Mouse (Mus musculus): ENCODE measurements around the gene Immp2l. TPM values are rescaled to one million over a fixed set of nuclear protein-coding genes. Genes with fewer than 3 reads are reported as not detected.
"Not testable (repeated sequence)": the region's sequence is repeated elsewhere in the genome, so short reads cannot be mapped to it uniquely, and the experiment has no call there.

Gene Immp2l
- total RNA-seq, 1 experiment from 2014 or later, result 11.5 TPM

DNA sequence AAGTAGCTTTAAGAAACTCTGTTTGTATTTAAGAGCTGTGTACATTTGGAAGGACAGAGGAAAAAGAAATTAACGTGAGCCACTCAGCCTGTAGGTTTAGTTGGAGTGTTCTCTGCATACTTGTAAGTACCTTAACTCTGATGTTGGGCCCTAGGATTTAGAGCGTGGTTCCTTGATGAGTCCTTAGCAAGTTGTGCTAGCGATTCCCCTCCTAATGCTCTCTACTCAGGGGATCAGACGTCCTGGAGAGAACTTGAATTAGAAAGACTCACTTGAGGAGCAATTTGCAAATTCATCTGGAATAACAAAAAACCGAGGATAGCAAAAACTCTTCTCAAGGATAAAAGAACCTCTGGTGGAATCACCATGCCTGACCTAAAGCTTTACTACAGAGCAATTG is 835.8 kb downstream of the Immp2l start:
- ATAC-seq (ENCODE audit: extremely low read depth, insufficient number of reproducible peaks, low FRiP score, poor library complexity, severe bottlenecking), result not testable (repeated sequence)

DNA sequence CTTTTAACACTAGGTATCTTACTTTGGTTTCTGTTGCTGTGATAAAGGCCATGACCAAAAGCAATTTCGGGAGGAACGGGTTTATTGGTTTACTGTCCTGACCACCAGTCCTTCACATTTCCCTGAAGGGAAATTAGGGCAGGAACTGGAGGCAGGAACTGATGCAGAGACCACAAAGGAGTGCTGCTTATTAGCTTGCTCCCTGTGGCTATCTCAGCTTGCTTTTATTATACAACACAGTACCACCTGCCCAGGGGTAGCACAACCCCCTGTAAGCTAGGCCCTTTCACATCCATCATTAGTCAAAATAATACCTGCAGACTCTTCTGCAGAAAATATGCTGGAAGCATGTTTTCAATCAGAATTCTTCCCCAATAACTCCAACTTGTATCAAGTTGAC is 844.4 kb downstream of the Immp2l start:
- no peak for ATAC-seq (ENCODE audit: extremely low read depth, insufficient number of reproducible peaks, low FRiP score, poor library complexity, severe bottlenecking)

DNA sequence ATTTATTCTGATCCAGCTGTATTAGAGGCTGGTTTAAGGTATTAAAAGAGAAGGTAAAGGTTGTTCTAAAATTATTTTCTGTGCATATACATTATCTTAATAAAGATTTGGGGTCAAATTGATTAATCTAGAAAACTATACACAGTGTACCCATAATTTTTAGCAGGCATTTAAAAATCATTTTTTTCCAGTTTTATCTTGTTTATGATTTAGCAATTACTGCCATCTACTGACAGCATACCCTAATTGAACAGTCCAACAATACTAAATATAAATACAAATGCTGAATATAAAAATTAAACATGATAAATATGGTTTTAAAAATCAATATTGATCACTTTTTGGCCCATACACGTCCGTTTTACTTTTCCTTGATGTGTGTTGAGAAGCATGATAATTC is 850.1 kb downstream of the Immp2l start:
- no peak for ATAC-seq (ENCODE audit: extremely low read depth, insufficient number of reproducible peaks, low FRiP score, poor library complexity, severe bottlenecking)

- ATAC-seq (ENCODE audit: extremely low read depth, insufficient number of reproducible peaks, low FRiP score, poor library complexity, severe bottlenecking), result no peak
Observed at GRCm38 (mm10) chr12:41877292-41877959, 853.5 kb downstream of the Immp2l start.

- ATAC-seq (ENCODE audit: extremely low read depth, insufficient number of reproducible peaks, low FRiP score, poor library complexity, severe bottlenecking), result peak; percentile 39; the same call in 1 of the 2 replicates
Observed at GRCm38 (mm10) chr12:41878493-41878892, 854.6 kb downstream of the Immp2l start.

DNA sequence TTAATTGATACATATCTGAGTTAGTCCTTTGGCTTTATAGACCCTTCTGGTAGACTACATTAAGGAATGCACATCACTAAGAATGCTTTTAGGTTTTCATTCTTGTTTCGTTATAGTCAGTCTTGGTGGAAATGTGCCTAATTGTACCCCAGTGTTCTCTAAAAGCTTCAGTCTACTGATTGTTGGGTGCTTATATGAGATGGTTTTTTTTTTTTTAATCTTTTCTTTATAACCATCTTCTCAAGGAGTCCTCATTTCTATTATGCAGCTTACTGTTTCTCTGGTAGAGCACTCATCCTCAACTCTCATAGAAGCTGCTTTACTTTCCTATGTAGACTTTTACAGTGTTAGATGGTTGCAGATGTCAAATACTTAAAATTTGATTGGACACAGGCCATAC is 855.1 kb downstream of the Immp2l start:
- no peak for ATAC-seq (ENCODE audit: extremely low read depth, insufficient number of reproducible peaks, low FRiP score, poor library complexity, severe bottlenecking)

DNA sequence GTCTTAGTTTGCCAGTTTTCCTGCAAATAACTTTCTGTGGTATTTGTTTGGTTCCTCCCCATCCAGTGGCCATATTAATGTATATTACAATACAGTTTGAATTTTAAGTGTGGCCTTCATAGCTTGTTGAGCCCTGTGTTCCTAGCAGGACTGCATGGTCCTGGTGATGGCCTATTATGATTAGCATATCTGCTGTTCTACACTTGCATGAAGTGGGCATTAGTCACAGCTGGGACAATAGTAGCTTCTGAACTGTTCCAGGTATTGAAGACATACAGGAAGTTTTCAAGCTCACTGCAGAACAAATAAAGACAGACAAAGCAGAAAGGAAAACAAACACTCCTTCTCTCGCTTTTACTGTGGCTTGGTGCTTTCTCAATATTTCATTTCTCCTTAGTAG is 855.5 kb downstream of the Immp2l start:
- no peak for ATAC-seq (ENCODE audit: extremely low read depth, insufficient number of reproducible peaks, low FRiP score, poor library complexity, severe bottlenecking)

DNA sequence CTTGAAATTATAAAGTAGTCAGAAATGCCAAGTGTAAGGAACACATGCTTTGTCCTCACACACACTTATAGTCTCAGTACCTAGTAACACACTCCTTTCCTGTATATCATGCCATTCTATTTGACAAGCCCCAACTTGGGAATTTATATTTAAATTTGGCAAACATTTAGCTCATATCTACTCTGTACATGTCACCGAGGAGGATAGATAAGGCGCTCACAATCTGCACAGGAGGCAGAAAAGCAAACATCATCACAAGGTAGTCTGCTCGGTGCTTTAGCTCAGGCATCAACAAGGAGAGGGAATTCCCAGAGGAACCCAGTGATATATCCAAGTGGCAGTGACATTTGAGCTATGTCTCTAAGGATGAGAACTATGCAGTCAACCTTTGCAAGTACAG is 856.9 kb downstream of the Immp2l start:
- ATAC-seq (ENCODE audit: extremely low read depth, insufficient number of reproducible peaks, low FRiP score, poor library complexity, severe bottlenecking), result no peak

DNA sequence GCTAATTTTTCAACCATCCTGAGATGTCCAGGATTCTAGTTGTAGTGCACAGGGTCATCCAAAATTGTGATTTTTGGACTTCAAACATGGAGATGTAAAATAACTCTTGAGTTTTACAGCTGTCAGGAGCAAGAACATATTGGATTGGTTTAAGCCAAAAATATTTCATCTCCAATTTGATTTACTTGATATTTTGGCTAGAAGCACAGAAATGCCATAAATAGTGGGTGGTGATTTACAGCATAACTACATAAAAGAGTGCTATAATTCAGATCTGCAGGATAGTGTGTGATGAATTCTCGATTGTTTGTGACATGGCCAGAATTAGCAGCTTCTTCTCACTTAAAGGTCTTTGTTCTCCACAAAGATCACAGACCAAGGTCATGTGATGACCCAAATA is 884.1 kb downstream of the Immp2l start:
- no peak for ATAC-seq (ENCODE audit: extremely low read depth, insufficient number of reproducible peaks, low FRiP score, poor library complexity, severe bottlenecking)

- no peak for ATAC-seq (ENCODE audit: extremely low read depth, insufficient number of reproducible peaks, low FRiP score, poor library complexity, severe bottlenecking)
Observed at GRCm38 (mm10) chr12:41911626-41912025, 887.7 kb downstream of the Immp2l start.

- ATAC-seq (ENCODE audit: extremely low read depth, insufficient number of reproducible peaks, low FRiP score, poor library complexity, severe bottlenecking), result no peak
Observed at GRCm38 (mm10) chr12:41937751-41938150, 913.9 kb downstream of the Immp2l start.

- no peak for ATAC-seq (ENCODE audit: extremely low read depth, insufficient number of reproducible peaks, low FRiP score, poor library complexity, severe bottlenecking)
Observed at GRCm38 (mm10) chr12:41941853-41942252, 918.0 kb downstream of the Immp2l start.

GRCm38 (mm10) chr12:41944079-41944672 is 920.3 kb downstream of the Immp2l start:
- ATAC-seq (ENCODE audit: extremely low read depth, insufficient number of reproducible peaks, low FRiP score, poor library complexity, severe bottlenecking), result no peak

DNA sequence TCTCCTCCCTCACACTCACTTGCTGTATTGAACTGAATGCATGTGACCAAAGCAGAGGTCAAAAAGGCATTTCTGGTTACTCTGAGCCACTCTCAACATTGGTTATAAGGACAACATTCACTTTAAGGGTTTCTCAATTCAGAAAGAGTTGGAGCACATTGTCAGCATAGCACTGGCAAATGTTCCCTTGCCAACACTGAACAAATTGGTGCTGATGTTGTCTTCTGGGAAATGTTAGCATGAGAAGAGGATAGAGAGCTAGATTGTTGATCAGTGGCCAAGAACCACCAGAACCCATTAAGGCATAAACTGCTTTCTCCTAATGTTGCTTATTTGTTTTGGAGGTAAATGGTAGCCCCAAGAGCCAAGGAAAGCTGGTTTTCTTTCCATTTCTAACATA is 922.6 kb downstream of the Immp2l start:
- no peak for ATAC-seq (ENCODE audit: extremely low read depth, insufficient number of reproducible peaks, low FRiP score, poor library complexity, severe bottlenecking)

- no peak for ATAC-seq (ENCODE audit: extremely low read depth, insufficient number of reproducible peaks, low FRiP score, poor library complexity, severe bottlenecking)
Observed at GRCm38 (mm10) chr12:41949409-41949808, 925.5 kb downstream of the Immp2l start.

DNA sequence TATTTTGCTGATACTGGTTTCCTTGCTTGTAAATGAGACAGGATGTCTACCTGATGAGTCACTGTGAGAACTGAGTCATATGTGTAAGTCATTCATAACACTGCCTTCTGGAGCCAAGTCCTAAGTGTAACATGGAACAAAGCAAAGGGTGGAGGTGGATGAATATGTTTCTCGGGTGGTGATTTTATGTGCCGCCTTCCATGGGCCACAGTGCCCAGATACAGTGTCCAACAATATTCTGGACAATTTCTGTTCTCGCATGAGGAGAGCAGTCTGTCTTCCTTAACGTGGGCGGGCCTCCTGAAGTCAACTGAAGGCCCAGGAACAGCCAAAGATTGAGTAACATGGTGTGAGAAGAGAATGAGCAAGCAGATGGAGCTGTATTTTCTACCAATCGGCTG is 926.0 kb downstream of the Immp2l start:
- no peak for ATAC-seq (ENCODE audit: extremely low read depth, insufficient number of reproducible peaks, low FRiP score, poor library complexity, severe bottlenecking)

DNA sequence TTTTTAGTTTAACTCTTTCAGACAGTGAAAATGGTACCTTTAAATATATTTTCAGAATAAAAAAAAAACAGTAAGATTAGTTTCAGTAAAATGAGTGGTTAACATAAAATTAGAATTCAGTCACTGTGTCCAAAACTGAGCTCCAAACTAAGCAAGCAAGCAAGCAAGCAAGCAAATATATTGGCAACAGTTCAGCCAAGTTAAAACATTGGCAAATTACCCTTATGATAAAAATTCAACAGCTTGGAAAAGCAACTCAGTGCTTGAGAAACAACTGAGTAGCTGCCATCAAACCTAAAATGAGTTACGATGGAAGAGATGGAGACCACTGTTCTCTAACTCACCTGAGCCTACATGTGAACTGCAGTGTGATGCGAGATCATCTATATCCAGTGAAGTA is 926.8 kb downstream of the Immp2l start:
- ATAC-seq (ENCODE audit: extremely low read depth, insufficient number of reproducible peaks, low FRiP score, poor library complexity, severe bottlenecking), result no peak

DNA sequence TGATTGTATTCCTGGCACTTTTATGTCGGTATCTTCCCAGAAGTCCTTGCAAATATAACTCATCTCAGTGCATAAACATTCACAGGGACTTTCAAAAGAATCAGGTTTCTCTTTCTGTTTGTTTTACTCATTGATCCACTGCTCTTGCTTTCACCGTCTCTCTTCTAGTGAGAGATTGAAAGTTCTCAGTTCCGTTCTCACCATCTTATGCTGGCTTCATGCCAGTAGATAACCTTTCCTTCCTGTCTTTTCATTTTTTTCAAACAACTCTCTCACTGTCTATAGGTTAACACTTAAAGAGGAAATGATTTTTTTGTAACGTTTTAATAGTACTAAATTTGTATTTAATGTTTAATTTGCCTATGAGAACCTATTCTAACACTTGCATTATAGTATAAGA is 937.1 kb downstream of the Immp2l start:
- peak; percentile 41; the same call in 1 of the 2 replicates for ATAC-seq (ENCODE audit: extremely low read depth, insufficient number of reproducible peaks, low FRiP score, poor library complexity, severe bottlenecking)

- ATAC-seq (ENCODE audit: extremely low read depth, insufficient number of reproducible peaks, low FRiP score, poor library complexity, severe bottlenecking), result 0 out of 2 replicates have a peak, but pooled peaks have one; percentile 26
Observed at GRCm38 (mm10) chr12:41991408-41991807, 967.5 kb downstream of the Immp2l start.
